Mouse (Mus musculus) ES-E14 (cell line): ENCODE measurements around the gene Gm10024. TPM values are rescaled to one million over a fixed set of nuclear protein-coding genes. Genes with fewer than 3 reads are reported as not detected.
"Not testable (repeated sequence)": the region's sequence is repeated elsewhere in the genome, so short reads cannot be mapped to it uniquely, and the experiment has no call there.

ENCODE experiments used
- DNase-seq: peaks from one replicate; pipeline ENCODE4 v3.0.0-alpha.2; 2013; ENCODE audit warnings: low read depth, low spot score
- H3K27ac ChIP-seq: 2 replicates; pipeline ENCODE4 v1.5.1; 2012; ENCODE audit warnings: low read depth, mild to moderate bottlenecking, low read length, moderate library complexity, mixed read lengths; ENCODE audit not compliant: poor library complexity, insufficient read depth, severe bottlenecking
- H3K36me3 ChIP-seq: 2 replicates; pipeline ENCODE4 v1.6.1; 2012; ENCODE audit warnings: mild to moderate bottlenecking, low read length, moderate library complexity, mixed read lengths; ENCODE audit not compliant: control insufficient read depth, poor library complexity, insufficient read depth, severe bottlenecking
- H3K4me1 ChIP-seq, 2 experiments: fragments of 150-350 bp in 1 of 2; sonication (generic) in 1 of 2; 2 replicates each; pipeline ENCODE4 v1.6.1; 2012; ENCODE audit warnings: low read length in 2 of 2, mild to moderate bottlenecking in 1 of 2, mixed read lengths in 1 of 2; ENCODE audit not compliant: control insufficient read depth in 2 of 2, insufficient read depth in 2 of 2, poor library complexity in 1 of 2
- H3K4me3 ChIP-seq, 2 experiments: fragments of 150-350 bp in 1 of 2; sonication (generic) in 1 of 2; 2 replicates each; pipeline ENCODE4 v1.5.1; 2012; ENCODE audit warnings: low read length in 2 of 2, low read depth in 1 of 2, mild to moderate bottlenecking in 1 of 2, mixed read lengths in 1 of 2; ENCODE audit not compliant: insufficient read depth in 1 of 2, poor library complexity in 1 of 2, severe bottlenecking in 1 of 2
- H3K9ac ChIP-seq: 2 replicates; pipeline ENCODE4 v1.6.1; 2012; ENCODE audit warnings: low read depth, mild to moderate bottlenecking, low read length, mixed read lengths; ENCODE audit not compliant: poor library complexity, insufficient read depth, severe bottlenecking
- H3K9me3 ChIP-seq: fragments of 150-350 bp; sonication (generic); 2 replicates; pipeline ENCODE4 v1.6.1; 2012; ENCODE audit warnings: low read depth, mild to moderate bottlenecking, low read length; ENCODE audit not compliant: control insufficient read depth, insufficient read depth
- CHD2 ChIP-seq: IDR thresholded peaks from 2 replicates; pipeline ENCODE4 v1.6.1; 2014; ENCODE audit warnings: mild to moderate bottlenecking, low read depth, low read length, inconsistent platforms
- HCFC1 ChIP-seq: IDR thresholded peaks from 2 replicates; pipeline ENCODE4 v1.6.1; 2012; ENCODE audit warnings: low read length, inconsistent platforms, borderline replicate concordance; ENCODE audit not compliant: insufficient read depth
- MAFK ChIP-seq: IDR thresholded peaks from 2 replicates; pipeline ENCODE4 v1.6.1; 2014; ENCODE audit warnings: mild to moderate bottlenecking, low read depth, low read length, inconsistent platforms; ENCODE audit not compliant: insufficient read depth
- ZC3H11A ChIP-seq: IDR thresholded peaks from 2 replicates; pipeline ENCODE4 v1.6.1; 2012; ENCODE audit warnings: low read depth, mild to moderate bottlenecking, inconsistent platforms, low read length, borderline replicate concordance
- ZNF384 ChIP-seq: IDR thresholded peaks from 2 replicates; pipeline ENCODE4 v1.6.1; 2012; ENCODE audit warnings: low read depth, low read length, inconsistent platforms
- in situ Hi-C, 2 experiments: fragments of 600-800 bp; cut with MboI; formaldehyde crosslinking; loops; one replicate each; pipeline ENCODE4 v1.15.1; 2025; ENCODE audit warnings: low sequenced_read_pairs in 2 of 2, inconsistent platforms in 1 of 2; ENCODE audit not compliant: unreplicated experiment in 2 of 2
- total RNA-seq: library from RNA; depleted of rRNA; stranded (reverse); fragments of 300-350 nt; gene quantifications from 2 replicates; pipeline ENCODE4 v1.2.3, GENCODE M21; 2012

Gene Gm10024
- total RNA-seq, 1 experiment = not detected

GRCm38 (mm10) chr10:77706326-77706725 is 4.9 kb upstream of the Gm10024 start, which contains the start of gene Gm10272:
Gene Gm10272, plus strand, starts transcription at chr10:77706626.
- Histone ChIP-seq H3K4me1 (no peaks in the 10 kb centered on the region), H3K9me3 (no peaks in the 10 kb centered on the region), H3K36me3 (no peaks in the 10 kb centered on the region), H3K4me3 (no peak within 1 kb of the TSS), H3K9ac (no peak within 1 kb of the TSS), H3K27ac (no peak within 1 kb of the TSS)
- DNase-seq = no peak
- in situ Hi-C loops = no loop called here
- TF ChIP-seq ZNF384 = no peak
- TF ChIP-seq ZC3H11A = no peak
- no peak for TF ChIP-seq CHD2
- no peak for TF ChIP-seq HCFC1
- TF ChIP-seq MAFK = no peak

GRCm38 (mm10) chr10:77709831-77710230 is 1.4 kb upstream of the Gm10024 start:
- Histone ChIP-seq H3K36me3 (no peaks in the 10 kb centered on the region), H3K9ac (no peak overlapping the region), H3K4me3 (no peak overlapping the region), H3K9me3 (no peaks in the 10 kb centered on the region), H3K27ac (no peak overlapping the region), H3K4me1 (no peaks in the 10 kb centered on the region)
- DNase-seq = no peak
- in situ Hi-C loops = no loop called here
- TF ChIP-seq ZC3H11A (no peak), MAFK (no peak), HCFC1 (no peak), ZNF384 (no peak), CHD2 (no peak)

- Histone ChIP-seq H3K36me3 (no peaks in the 10 kb centered on the region), H3K4me1 (no peaks in the 10 kb centered on the region), H3K9ac (no peak overlapping the region), H3K4me3 (no peak overlapping the region), H3K27ac (no peak overlapping the region), H3K9me3 (no peaks in the 10 kb centered on the region)
- TF ChIP-seq ZC3H11A = no peak
- no peak for TF ChIP-seq HCFC1
- TF ChIP-seq ZNF384 = no peak
- TF ChIP-seq CHD2 = no peak
- no peak for TF ChIP-seq MAFK
- in situ Hi-C loops = no loop called here
- no peak for DNase-seq
Measured at GRCm38 (mm10) chr10:77713734-77714133, 2.5 kb downstream of the Gm10024 start.

GRCm38 (mm10) chr10:77715507-77715906 is 4.2 kb downstream of the Gm10024 start, which contains the start of gene Gm10142:
Gene Gm10142, plus strand, starts transcription at chr10:77715807.
- DNase-seq = no peak
- no peak within 1 kb of the TSS; the same call in 1 of the 2 replicates for H3K27ac ChIP-seq
- in situ Hi-C loops = no loop called here
- no peaks in the 10 kb centered on the region for H3K4me1 ChIP-seq
- no peaks in the 10 kb centered on the region for H3K36me3 ChIP-seq
- no peak for TF ChIP-seq ZNF384
- TF ChIP-seq ZC3H11A = no peak
- no peak for TF ChIP-seq HCFC1
- TF ChIP-seq MAFK = no peak
- no peak for TF ChIP-seq CHD2
- no peak within 1 kb of the TSS for H3K9ac ChIP-seq
- no peaks in the 10 kb centered on the region for H3K9me3 ChIP-seq
- H3K4me3 ChIP-seq = no peak within 1 kb of the TSS

GRCm38 (mm10) chr10:77720299-77720698 is 9.0 kb downstream of the Gm10024 start, which contains the start of gene Krtap12-1:
Gene Krtap12-1, plus strand, starts transcription at chr10:77720599.
- H3K9ac ChIP-seq, in situ Hi-C loops, H3K27ac ChIP-seq, H3K4me1 ChIP-seq, DNase-seq, H3K4me3 ChIP-seq, H3K9me3 ChIP-seq, H3K36me3 ChIP-seq: not testable (repeated sequence)
